Mouse (Mus musculus) urinary bladder, adult 18-20 months (tissue): Measurements from ENCODE around the gene Phf7.
A peak's percentile ranks its signal among the peaks of the same experiment; 100 is the strongest.

ENCODE experiments used
- DNase-seq, 2 experiments: peaks; one replicate each; pipeline ENCODE4 v3.0.0; 2022; ENCODE audit warnings: low spot score in 2 of 2, mixed read lengths in 2 of 2

Phf7 gene

GRCm38 (mm10) chr14:31197547-31198516, 53.3 kb downstream of the Phf7 start:
- peak in 1 of 2 experiments; percentile 64 for DNase-seq

- DNase-seq: no peak
Measured at GRCm38 (mm10) chr14:31195968-31196367, 55.1 kb downstream of the Phf7 start.

- no peak for DNase-seq
Measured at GRCm38 (mm10) chr14:31195521-31195920, 55.6 kb downstream of the Phf7 start.

- DNase-seq: peak in 1 of 2 experiments; percentile 79
Measured at GRCm38 (mm10) chr14:31194891-31195513, 56.1 kb downstream of the Phf7 start.

- no peak for DNase-seq
Measured at GRCm38 (mm10) chr14:31194441-31194840, 56.7 kb downstream of the Phf7 start.

- DNase-seq: no peak
Measured at GRCm38 (mm10) chr14:31193791-31194190, 57.3 kb downstream of the Phf7 start.

- DNase-seq: no peak
Measured at GRCm38 (mm10) chr14:31191936-31192335, 59.2 kb downstream of the Phf7 start.

- no peak for DNase-seq
Measured at GRCm38 (mm10) chr14:31189348-31189747, 61.8 kb downstream of the Phf7 start.

GRCm38 (mm10) chr14:31188771-31189181, 62.3 kb downstream of the Phf7 start:
- DNase-seq: peak in 1 of 2 experiments; percentile 31
